Mouse (Mus musculus) heart, embryonic 10.5 days (tissue): ENCODE results near the gene Rorb. TPM values are rescaled to one million over a fixed set of nuclear protein-coding genes. Genes with fewer than 3 reads are reported as not detected.

Source experiments
- DNase-seq: peaks from one replicate; pipeline ENCODE4 v3.0.0-alpha.2; 2017; ENCODE audit warnings: low spot score
- H3K27ac ChIP-seq: fragments of 300-500 bp; sonication (generic); 2 replicates; pipeline ENCODE4 v1.5.1; 2016; ENCODE audit warnings: mild to moderate bottlenecking
- H3K27me3 ChIP-seq: fragments of 300-500 bp; sonication (generic); 2 replicates; pipeline ENCODE4 v1.6.1; 2016; ENCODE audit warnings: mild to moderate bottlenecking; ENCODE audit not compliant: poor library complexity, insufficient read depth, severe bottlenecking
- H3K36me3 ChIP-seq: fragments of 300-500 bp; sonication (generic); 2 replicates; pipeline ENCODE4 v1.6.1; 2016; ENCODE audit warnings: mild to moderate bottlenecking, moderate library complexity
- H3K4me1 ChIP-seq: fragments of 300-500 bp; sonication (generic); 2 replicates; pipeline ENCODE4 v1.6.1; 2016; ENCODE audit warnings: mild to moderate bottlenecking
- H3K4me3 ChIP-seq: fragments of 300-500 bp; sonication (generic); 2 replicates; pipeline ENCODE4 v1.5.1; 2016; ENCODE audit warnings: mild to moderate bottlenecking, moderate library complexity
- H3K9me3 ChIP-seq: fragments of 300-500 bp; sonication (generic); 2 replicates; pipeline ENCODE4 v1.6.1; 2016; ENCODE audit warnings: mild to moderate bottlenecking, moderate library complexity
- WGBS: fragments of 180-500 bp; shearing (Covaris S2); methylation state at CpG from one replicate; pipeline ENCODE4 v1.1.7; 2016; 5-methylcytosine and 5-hydroxymethylcytosine counted together
- polyA plus RNA-seq: library from polyadenylated mRNA; unstranded; fragments of >200 nt; fragmentation: Nextera tagmentation; extraction: Ambion mirVana; gene quantifications from 2 replicates; pipeline ENCODE4 v1.2.1, GENCODE M21; 2016

The Rorb gene
- polyA plus RNA-seq, 1 experiment from 2014 or later: 0.14 TPM

- 76% methylated on average over 5 of the region's 5 CpGs for WGBS
- no peak overlapping the region for H3K27ac ChIP-seq
- no peak overlapping the region for H3K4me3 ChIP-seq
- no peaks in the 10 kb centered on the region for H3K4me1 ChIP-seq
- H3K36me3 ChIP-seq: no peaks in the 10 kb centered on the region
- H3K27me3 ChIP-seq: no peaks in the 10 kb centered on the region
- no peak for DNase-seq
- no peaks in the 10 kb centered on the region for H3K9me3 ChIP-seq
Observed at GRCm38 (mm10) chr19:18979996-18980395, 131.0 kb downstream of the Rorb start.

DNA sequence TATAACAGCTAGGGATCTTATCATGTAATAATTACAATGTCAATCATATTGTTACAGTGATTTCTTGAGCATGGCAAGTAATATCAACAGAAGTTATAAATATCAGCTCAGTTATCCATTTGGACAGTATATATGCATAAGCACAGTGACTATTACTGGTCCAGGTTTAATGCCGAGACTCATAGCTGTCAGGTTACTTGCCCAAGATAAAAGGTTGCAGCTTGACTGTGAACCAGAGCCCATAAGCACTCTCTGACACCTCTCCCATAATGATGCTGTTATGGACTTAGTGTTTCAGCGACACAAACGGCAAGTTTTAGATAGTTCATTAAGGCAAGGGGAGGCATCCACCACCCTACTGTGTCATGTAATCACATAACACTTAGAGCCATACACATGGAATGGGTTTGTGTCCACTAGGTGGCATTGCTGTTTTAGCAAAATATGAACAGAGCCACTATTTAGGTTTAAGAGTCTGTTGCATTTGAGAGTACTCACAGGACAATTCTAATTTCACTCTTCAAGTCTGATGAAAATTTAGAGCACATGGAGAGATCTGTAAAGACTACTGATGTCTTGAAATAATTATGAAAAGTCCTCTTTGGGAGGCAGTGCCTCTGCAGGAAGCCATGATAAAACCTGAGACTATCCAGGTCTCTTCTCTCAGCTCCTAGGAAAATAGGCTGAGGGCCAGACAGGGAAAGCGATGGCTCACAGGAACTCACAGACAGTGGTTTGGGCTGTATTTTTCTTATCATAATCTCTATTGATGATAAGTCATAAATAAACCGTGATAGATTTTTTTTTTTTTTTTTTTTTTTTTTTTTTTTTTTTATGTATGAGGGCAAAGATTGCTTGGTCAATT, 136.0 kb downstream of the Rorb start:
- Histone ChIP-seq H3K9me3 (no peaks in the 10 kb centered on the region), H3K36me3 (no peaks in the 10 kb centered on the region), H3K27ac (no peak overlapping the region), H3K4me3 (no peak overlapping the region), H3K4me1 (no peaks in the 10 kb centered on the region), H3K27me3 (no peaks in the 10 kb centered on the region)
- WGBS: 51% methylated on average over 5 of the region's 5 CpGs
- no peak for DNase-seq

GRCm38 (mm10) chr19:18969386-18969785, 141.6 kb downstream of the Rorb start:
- H3K4me3 ChIP-seq: no peak overlapping the region
- no peaks in the 10 kb centered on the region for H3K27me3 ChIP-seq
- WGBS: 79% methylated on average over 8 of the region's 8 CpGs
- no peak overlapping the region for H3K27ac ChIP-seq
- DNase-seq: no peak
- no peaks in the 10 kb centered on the region for H3K36me3 ChIP-seq
- H3K4me1 ChIP-seq: peaks cover 3% of the 10 kb centered on the region; the same call in 1 of the 2 replicates
- H3K9me3 ChIP-seq: no peaks in the 10 kb centered on the region

GRCm38 (mm10) chr19:18967307-18967706, 143.7 kb downstream of the Rorb start:
- H3K4me1 ChIP-seq: peaks cover 3% of the 10 kb centered on the region; the same call in 1 of the 2 replicates
- H3K9me3 ChIP-seq: no peaks in the 10 kb centered on the region
- no peaks in the 10 kb centered on the region for H3K36me3 ChIP-seq
- H3K27me3 ChIP-seq: no peaks in the 10 kb centered on the region
- H3K4me3 ChIP-seq: no peak overlapping the region
- WGBS: 40% methylated on average over 4 of the region's 4 CpGs
- no peak for DNase-seq
- no peak overlapping the region for H3K27ac ChIP-seq

DNA sequence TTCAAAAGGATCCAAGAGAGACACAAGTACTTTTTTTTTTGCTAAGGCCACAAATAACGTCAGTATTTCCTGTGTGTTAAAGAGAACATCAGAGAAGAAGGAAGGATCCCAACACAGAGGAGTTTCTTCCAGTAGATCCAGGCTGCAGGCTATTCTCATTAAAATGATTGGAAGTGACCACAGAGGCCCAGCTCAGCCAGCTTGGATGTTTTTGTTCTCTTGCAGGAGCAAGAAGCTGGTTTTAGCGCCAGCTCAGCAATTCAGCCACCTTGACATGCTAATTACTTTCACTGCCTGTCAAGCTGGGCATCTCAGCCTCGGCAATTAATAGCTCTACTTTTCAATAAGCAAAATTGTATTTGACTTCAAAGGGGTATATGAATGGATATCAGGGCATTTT, 151.1 kb downstream of the Rorb start:
- no peaks in the 10 kb centered on the region for H3K9me3 ChIP-seq
- no peaks in the 10 kb centered on the region for H3K27me3 ChIP-seq
- no peaks in the 10 kb centered on the region for H3K4me1 ChIP-seq
- DNase-seq: no peak
- 29% methylated on average over 3 of the region's 3 CpGs for whole genome bisulfite sequencing
- no peak overlapping the region for H3K27ac ChIP-seq
- no peak overlapping the region for H3K4me3 ChIP-seq
- no peaks in the 10 kb centered on the region for H3K36me3 ChIP-seq

DNA sequence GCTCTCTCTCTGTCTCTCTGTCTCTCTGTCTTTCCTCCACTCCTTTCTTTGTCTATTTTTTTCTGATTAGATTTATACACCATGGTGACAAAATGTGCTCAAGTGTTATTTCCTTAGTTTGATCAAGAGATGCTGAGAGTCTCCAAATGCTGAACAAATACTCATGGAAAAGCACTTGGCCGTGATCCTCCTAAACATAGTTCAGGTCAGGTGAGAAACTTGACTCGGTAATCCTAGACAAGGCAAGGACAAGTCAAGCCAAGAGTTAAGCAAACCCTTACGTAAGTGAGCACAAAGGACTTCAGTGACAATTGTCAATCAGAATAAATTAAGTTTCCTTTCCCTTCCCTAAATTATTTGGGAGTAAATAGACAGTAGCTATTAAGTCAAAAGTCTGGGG, 158.2 kb downstream of the Rorb start:
- H3K9me3 ChIP-seq: no peaks in the 10 kb centered on the region
- no peak overlapping the region for H3K27ac ChIP-seq
- H3K4me3 ChIP-seq: no peak overlapping the region
- DNase-seq: no peak
- H3K36me3 ChIP-seq: no peaks in the 10 kb centered on the region
- 88% methylated on average over 3 of the region's 3 CpGs for WGBS
- H3K27me3 ChIP-seq: no peaks in the 10 kb centered on the region
- no peaks in the 10 kb centered on the region for H3K4me1 ChIP-seq

GRCm38 (mm10) chr19:18947193-18947592, 163.8 kb downstream of the Rorb start:
- Histone ChIP-seq H3K4me1 (no peaks in the 10 kb centered on the region), H3K27ac (no peak overlapping the region), H3K9me3 (no peaks in the 10 kb centered on the region), H3K36me3 (no peaks in the 10 kb centered on the region), H3K27me3 (no peaks in the 10 kb centered on the region), H3K4me3 (no peak overlapping the region)
- 68% methylated on average over 3 of the region's 3 CpGs for WGBS
- no peak for DNase-seq

GRCm38 (mm10) chr19:18945265-18945664, 165.7 kb downstream of the Rorb start:
- H3K36me3 ChIP-seq: no peaks in the 10 kb centered on the region
- H3K9me3 ChIP-seq: no peaks in the 10 kb centered on the region
- 84% methylated on average over 3 of the region's 3 CpGs for WGBS
- H3K27me3 ChIP-seq: no peaks in the 10 kb centered on the region
- no peak overlapping the region for H3K27ac ChIP-seq
- H3K4me3 ChIP-seq: no peak overlapping the region
- no peak for DNase-seq
- no peaks in the 10 kb centered on the region for H3K4me1 ChIP-seq

DNA sequence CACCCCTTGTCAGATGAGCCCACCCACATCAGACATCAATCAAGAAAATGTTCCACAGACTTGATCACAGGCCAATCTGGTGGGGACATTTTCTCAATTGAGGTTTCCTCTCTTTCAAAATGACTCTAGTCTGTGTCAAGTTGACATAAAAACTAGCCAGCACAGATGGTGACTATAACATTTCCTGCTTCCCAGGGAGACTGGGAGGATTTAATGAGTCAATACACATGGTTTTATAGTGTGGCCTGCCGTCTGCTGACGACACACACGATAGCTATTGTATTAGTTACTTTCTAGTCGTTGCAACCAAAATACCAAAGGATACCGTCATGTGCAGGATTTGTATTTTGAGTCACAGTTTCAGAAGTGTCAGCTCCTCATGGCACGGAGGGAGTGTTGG, 169.6 kb downstream of the Rorb start:
- Histone ChIP-seq H3K9me3 (no peaks in the 10 kb centered on the region), H3K4me1 (no peaks in the 10 kb centered on the region), H3K4me3 (no peak overlapping the region), H3K27ac (no peak overlapping the region), H3K36me3 (no peaks in the 10 kb centered on the region), H3K27me3 (no peaks in the 10 kb centered on the region)
- 86% methylated on average over 6 of the region's 6 CpGs for WGBS
- no peak for DNase-seq

- Histone ChIP-seq H3K27me3 (no peaks in the 10 kb centered on the region), H3K27ac (no peak overlapping the region), H3K4me3 (no peak overlapping the region), H3K4me1 (no peaks in the 10 kb centered on the region), H3K9me3 (no peaks in the 10 kb centered on the region), H3K36me3 (no peaks in the 10 kb centered on the region)
- DNase-seq: no peak
Observed at GRCm38 (mm10) chr19:18911755-18912340, 199.1 kb downstream of the Rorb start.

GRCm38 (mm10) chr19:18909641-18910040, 201.4 kb downstream of the Rorb start:
- Histone ChIP-seq H3K4me3 (no peak overlapping the region), H3K4me1 (no peaks in the 10 kb centered on the region), H3K27ac (no peak overlapping the region), H3K27me3 (no peaks in the 10 kb centered on the region), H3K36me3 (no peaks in the 10 kb centered on the region), H3K9me3 (no peaks in the 10 kb centered on the region)
- DNase-seq: no peak
- WGBS: 75% methylated on average over 3 of the region's 3 CpGs

DNA sequence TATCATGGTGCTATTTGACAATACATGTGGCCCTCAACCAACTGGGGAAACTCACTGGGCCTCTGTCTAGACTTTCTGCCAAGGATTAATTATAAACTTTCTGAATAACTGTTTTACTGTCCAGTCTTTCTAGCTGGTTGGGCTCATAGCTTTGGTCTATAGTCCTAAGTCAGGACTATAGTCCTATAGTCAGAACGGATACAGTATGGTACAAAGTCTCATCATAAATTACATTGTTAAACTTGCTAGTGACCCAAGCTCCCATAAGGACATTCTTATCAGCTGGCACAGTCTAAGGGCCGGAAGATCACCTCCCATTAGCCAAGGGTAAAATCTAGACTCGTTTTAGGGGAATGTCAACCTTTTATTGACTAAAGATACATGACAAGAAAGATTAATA, 205.5 kb downstream of the Rorb start:
- no peak overlapping the region for H3K27ac ChIP-seq
- H3K9me3 ChIP-seq: no peaks in the 10 kb centered on the region
- 67% methylated on average over 3 of the region's 3 CpGs for WGBS
- no peaks in the 10 kb centered on the region for H3K36me3 ChIP-seq
- H3K4me1 ChIP-seq: no peaks in the 10 kb centered on the region
- no peak overlapping the region for H3K4me3 ChIP-seq
- no peak for DNase-seq
- no peaks in the 10 kb centered on the region for H3K27me3 ChIP-seq

- Histone ChIP-seq H3K9me3 (no peaks in the 10 kb centered on the region), H3K4me1 (no peaks in the 10 kb centered on the region), H3K36me3 (no peaks in the 10 kb centered on the region), H3K27ac (no peak overlapping the region), H3K27me3 (no peaks in the 10 kb centered on the region), H3K4me3 (no peak overlapping the region)
- 87% methylated on average over 6 of the region's 6 CpGs for WGBS
- DNase-seq: no peak
Observed at GRCm38 (mm10) chr19:18902694-18903067, 208.3 kb downstream of the Rorb start.
